Mouse (Mus musculus): ENCODE data around the gene Sergef.
A peak's percentile ranks its signal among the peaks of the same experiment; 100 is the strongest.
"Not testable (repeated sequence)": the region's sequence is repeated elsewhere in the genome, so short reads cannot be mapped to it uniquely, and the experiment has no call there.

The Sergef gene

GRCm38 (mm10) chr7:46639692-46640031 is at the start of gene Sergef:
TSS of gene Sergef (minus strand) at chr7:46639807.
- peak; percentile 82 for ATAC-seq (ENCODE audit: low TSS enrichment)

GRCm38 (mm10) chr7:46686827-46687226 is 47.2 kb upstream of the Sergef start:
- no peak for ATAC-seq (ENCODE audit: low TSS enrichment)

- no peak for ATAC-seq (ENCODE audit: low TSS enrichment)
These were observed 41.1 kb upstream of the Sergef start for GRCm38 (mm10) chr7:46680732-46681131.

- not testable (repeated sequence) for ATAC-seq (ENCODE audit: low TSS enrichment)
These were observed 39.4 kb upstream of the Sergef start for GRCm38 (mm10) chr7:46679044-46679443.

- no peak for ATAC-seq (ENCODE audit: low TSS enrichment)
These were observed 38.8 kb upstream of the Sergef start for GRCm38 (mm10) chr7:46678417-46678816.

GRCm38 (mm10) chr7:46676808-46677360 is 37.3 kb upstream of the Sergef start:
- no peak for ATAC-seq (ENCODE audit: low TSS enrichment)

GRCm38 (mm10) chr7:46675886-46676285 is 36.3 kb upstream of the Sergef start:
- ATAC-seq (ENCODE audit: low TSS enrichment): no peak

GRCm38 (mm10) chr7:46675061-46675460 is 35.5 kb upstream of the Sergef start:
- no peak for ATAC-seq (ENCODE audit: low TSS enrichment)

GRCm38 (mm10) chr7:46672160-46672672 is 32.6 kb upstream of the Sergef start, which contains the start of gene Tph1:
TSS of gene Tph1 (minus strand) at chr7:46672537.
- ATAC-seq (ENCODE audit: low TSS enrichment): no peak

GRCm38 (mm10) chr7:46667256-46667655 is 27.6 kb upstream of the Sergef start:
- no peak for ATAC-seq (ENCODE audit: low TSS enrichment)

GRCm38 (mm10) chr7:46665236-46665635 is 25.6 kb upstream of the Sergef start:
- no peak for ATAC-seq (ENCODE audit: low TSS enrichment)

- ATAC-seq (ENCODE audit: low TSS enrichment): no peak
These were observed 22.0 kb upstream of the Sergef start for GRCm38 (mm10) chr7:46661591-46662090.

- ATAC-seq (ENCODE audit: low TSS enrichment): no peak
These were observed 12.7 kb upstream of the Sergef start for GRCm38 (mm10) chr7:46652279-46652678.

GRCm38 (mm10) chr7:46650231-46650630 is 10.6 kb upstream of the Sergef start:
- ATAC-seq (ENCODE audit: low TSS enrichment): not testable (repeated sequence)

- ATAC-seq (ENCODE audit: low TSS enrichment): peak; percentile 57; the same call in 1 of the 2 replicates
These were observed 9.0 kb upstream of the Sergef start for GRCm38 (mm10) chr7:46648431-46649140.

GRCm38 (mm10) chr7:46643172-46643571 is 3.6 kb upstream of the Sergef start:
- peak; percentile 39; the same call in 1 of the 2 replicates for ATAC-seq (ENCODE audit: low TSS enrichment)

- ATAC-seq (ENCODE audit: low TSS enrichment): peak; percentile 32; the same call in 1 of the 2 replicates
These were observed 455 bp upstream of the Sergef start for GRCm38 (mm10) chr7:46640062-46640461.

GRCm38 (mm10) chr7:46638889-46639691 is 517 bp downstream of the Sergef start:
- peak; percentile 29 for ATAC-seq (ENCODE audit: low TSS enrichment)

- ATAC-seq (ENCODE audit: low TSS enrichment): peak; percentile 64; the same call in 1 of the 2 replicates
These were observed 11.1 kb downstream of the Sergef start for GRCm38 (mm10) chr7:46628375-46628975.

- ATAC-seq (ENCODE audit: low TSS enrichment): no peak
These were observed 15.6 kb downstream of the Sergef start for GRCm38 (mm10) chr7:46623979-46624378.

GRCm38 (mm10) chr7:46618416-46619110 is 21.0 kb downstream of the Sergef start:
- peak; percentile 83 for ATAC-seq (ENCODE audit: low TSS enrichment)
